Mouse (Mus musculus) heart, postnatal 4 days (tissue): ENCODE measurements around the gene Smpd1. TPM values are rescaled to one million over a fixed set of nuclear protein-coding genes. Genes with fewer than 3 reads are reported as not detected.

Source experiments
- total RNA-seq, 2 experiments: library from RNA; stranded (reverse); gene quantifications; 2 replicates each; pipeline ENCODE4 v1.2.3; 2021

Gene Smpd1
- total RNA-seq, 2 experiments from 2014 or later = 101 to 103 TPM

Other genes starting within 250 kb of the Smpd1 start
- not detected for gene Olfr689, start 243.2 kb upstream of the Smpd1 start, total RNA-seq
- not detected for gene Olfr690, start 220.3 kb upstream of the Smpd1 start, total RNA-seq
- under 1 TPM; 0.12 to 0.27 TPM for gene Olfr691, start 212.1 kb upstream of the Smpd1 start, total RNA-seq
- not detected for gene Olfr692, start 186.1 kb upstream of the Smpd1 start, total RNA-seq
- not detected for gene Gm5901, start 179.3 kb upstream of the Smpd1 start, total RNA-seq
- 10 to 100 TPM; 31.1 to 33.8 TPM for gene Fam160a2, start 154.3 kb upstream of the Smpd1 start, total RNA-seq
- gene Cnga4, start 149.8 kb upstream of the Smpd1 start, total RNA-seq = not detected
- not detected for gene Cckbr, start 128.6 kb upstream of the Smpd1 start, total RNA-seq
- gene Cavin3, start 72.1 kb upstream of the Smpd1 start, total RNA-seq = 10 to 100 TPM; 43.3 to 44.3 TPM
- gene Apbb1, start 27.3 kb downstream of the Smpd1 start, total RNA-seq = 10 to 100 TPM; 57.5 to 59.1 TPM
- gene Hpx, start 45.8 kb downstream of the Smpd1 start, total RNA-seq = under 1 TPM; 0.23 to 0.60 TPM
- 10 to 100 TPM; 33.5 to 34.7 TPM for gene Trim3, start 79.2 kb downstream of the Smpd1 start, total RNA-seq
- 100 to 1,000 TPM in 1 of 2 experiments, 10 to 100 TPM in 1; 97.6 to 101 TPM for gene Timm10b, start 85.7 kb downstream of the Smpd1 start, total RNA-seq
- 10 to 100 TPM; 32.6 to 32.9 TPM for gene Arfip2, start 86.1 kb downstream of the Smpd1 start, total RNA-seq
- 1 to 10 TPM; 1.6 to 1.9 TPM for gene Gm45799, start 86.2 kb downstream of the Smpd1 start, total RNA-seq
- gene Dnhd1, start 96.5 kb downstream of the Smpd1 start, total RNA-seq = 1 to 10 TPM in 1 of 2 experiments, under 1 TPM in 1; 0.79 to 1.5 TPM
- gene Ilk, start 182.2 kb downstream of the Smpd1 start, total RNA-seq = 100 to 1,000 TPM; 214 to 215 TPM
- gene Rrp8, start 183.0 kb downstream of the Smpd1 start, total RNA-seq = 10 to 100 TPM; 15.1 to 17.8 TPM
- gene Taf10, start 190.0 kb downstream of the Smpd1 start, total RNA-seq = 100 to 1,000 TPM; 122 to 125 TPM
- gene Tpp1, start 197.9 kb downstream of the Smpd1 start, total RNA-seq = 10 to 100 TPM; 40.5 to 42.2 TPM
- 10 to 100 TPM; 36.3 to 40.0 TPM for gene Dchs1, start 233.3 kb downstream of the Smpd1 start, total RNA-seq